Mouse (Mus musculus) adrenal gland, postnatal 25 days (tissue): Measurements from ENCODE around the gene Atg9a. TPM values are rescaled to one million over a fixed set of nuclear protein-coding genes. Genes with fewer than 3 reads are reported as not detected.

Experiments used
- DNase-seq: peaks from one replicate; pipeline ENCODE4 v3.0.0; 2021; ENCODE audit warnings: mixed read lengths
- total RNA-seq: library from RNA; stranded (reverse); gene quantifications from 2 replicates; pipeline ENCODE4 v1.2.3, GENCODE M21; 2021

The Atg9a gene
- total RNA-seq, 1 experiment from 2014 or later, result 50.6 TPM

DNA sequence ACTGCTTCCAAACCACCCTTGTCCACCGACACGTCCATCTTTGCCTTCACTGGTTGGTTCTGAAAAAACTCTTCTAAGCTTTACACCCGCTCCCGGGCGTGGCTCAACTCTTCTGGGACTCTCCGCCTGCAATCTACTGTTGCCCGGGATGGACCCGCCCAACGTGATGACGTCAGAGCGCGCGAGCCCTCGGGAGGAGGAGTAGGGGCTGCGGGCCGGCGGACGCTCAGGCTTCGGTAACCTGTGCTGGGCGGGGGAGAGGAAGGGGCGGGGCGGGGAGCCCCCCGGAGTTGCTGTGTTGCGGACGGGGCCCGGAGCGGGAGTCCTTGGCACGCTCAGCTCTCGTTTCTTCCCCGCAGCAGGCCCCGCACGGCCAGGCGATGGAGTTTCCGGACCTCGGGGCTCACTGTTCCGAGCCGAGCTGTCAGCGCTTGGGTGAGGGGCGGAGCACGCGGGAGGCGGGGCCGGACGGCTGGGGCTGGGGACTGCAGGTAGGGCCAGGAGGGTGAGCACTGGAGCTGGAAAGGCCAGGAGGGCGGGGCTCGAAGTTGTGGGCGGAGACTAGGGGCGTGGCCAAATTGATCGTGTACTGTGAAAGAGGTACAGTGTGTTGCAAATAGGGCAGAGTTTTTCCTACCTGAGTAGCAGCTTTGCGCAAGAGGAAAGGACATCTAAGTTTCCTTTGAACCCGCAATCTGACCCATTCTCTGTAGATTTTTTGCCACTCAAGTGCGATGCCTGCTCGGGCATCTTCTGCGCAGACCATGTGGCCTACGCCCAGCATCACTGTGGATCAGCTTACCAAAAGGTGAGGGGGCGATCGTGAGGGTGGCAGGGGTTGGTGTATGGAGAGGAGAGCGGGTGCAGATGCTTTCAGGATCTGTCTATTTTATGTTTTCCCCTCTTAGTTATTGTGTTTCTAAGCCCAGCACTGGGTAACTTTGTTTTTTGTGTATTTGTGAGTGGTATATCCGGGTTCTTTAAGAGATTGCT is 23.2 kb downstream of the Atg9a start, which contains the start of gene Zfand2b:
Gene Zfand2b (plus strand): TSS at position 175 of the 993 bp plus-strand sequence.
- peak; percentile 99 for DNase-seq

DNA sequence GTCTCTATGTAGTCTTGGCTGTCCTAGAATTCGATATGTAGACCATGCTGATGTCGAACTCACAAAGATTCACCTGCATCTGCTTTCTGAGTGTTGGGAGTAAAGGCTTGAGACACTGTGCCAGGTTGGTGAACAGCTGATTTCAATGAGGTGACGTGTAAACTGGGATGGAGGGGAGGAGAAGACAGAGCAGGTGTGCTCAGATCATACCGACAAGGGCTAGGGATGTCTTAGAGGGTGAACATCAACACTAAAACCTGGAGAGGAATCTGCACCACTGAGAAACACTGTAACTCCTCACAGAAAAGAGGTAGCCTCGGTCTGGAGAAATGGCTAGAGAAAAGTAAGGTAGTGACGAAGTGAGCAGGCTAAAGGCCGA is 23.9 kb downstream of the Atg9a start:
- no peak for DNase-seq

DNA sequence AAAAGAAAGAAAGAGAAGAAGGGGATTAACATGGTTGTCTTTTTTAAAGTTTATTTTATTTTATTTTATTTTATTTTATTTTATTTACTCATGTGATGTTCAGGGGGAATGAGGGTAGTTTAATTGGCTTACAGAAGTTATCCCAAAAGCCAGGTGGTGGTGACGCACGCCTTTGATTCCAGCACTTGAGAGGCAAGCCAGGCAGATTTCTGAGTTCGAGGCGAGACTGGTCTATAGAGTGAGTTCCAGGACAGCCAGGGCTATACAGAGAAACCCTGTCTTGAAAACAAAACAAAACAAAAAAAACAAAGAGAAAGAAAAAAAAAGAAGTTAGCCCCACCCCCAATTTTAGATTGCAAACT is 31.8 kb downstream of the Atg9a start:
- no peak for DNase-seq

DNA sequence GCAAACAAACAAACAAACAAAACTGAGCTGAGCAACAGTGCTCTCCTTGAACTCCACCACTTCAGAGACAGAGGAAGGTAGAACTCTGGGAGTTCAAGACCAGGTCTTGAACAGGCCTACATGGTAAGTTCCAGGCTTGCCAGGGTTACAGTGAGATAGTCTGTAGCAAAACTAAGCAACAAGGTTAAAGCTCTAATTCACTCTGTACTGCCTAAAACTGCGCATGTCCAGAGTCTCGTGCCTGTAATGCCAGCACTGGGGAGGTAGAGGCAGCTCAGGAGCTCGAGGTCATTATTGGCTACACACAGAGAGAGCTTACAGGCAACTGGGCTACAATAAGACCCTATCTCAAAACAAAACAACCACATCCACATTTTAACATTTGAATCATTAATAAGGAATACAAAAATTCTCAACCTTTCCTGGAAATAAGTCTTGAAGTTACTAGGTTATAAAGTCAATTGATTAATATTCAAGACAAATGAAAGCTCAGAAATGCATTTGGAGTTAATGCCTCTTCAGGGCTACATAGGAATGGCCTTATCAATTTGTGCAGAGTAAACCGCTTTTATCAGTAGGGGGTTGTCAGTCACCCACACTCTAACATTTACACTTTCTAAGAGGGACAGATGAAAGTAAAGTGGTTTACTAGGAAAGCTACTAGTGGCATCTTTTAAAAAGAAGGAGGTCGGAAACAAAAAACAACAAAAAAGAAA is 32.3 kb downstream of the Atg9a start:
- no peak for DNase-seq

DNA sequence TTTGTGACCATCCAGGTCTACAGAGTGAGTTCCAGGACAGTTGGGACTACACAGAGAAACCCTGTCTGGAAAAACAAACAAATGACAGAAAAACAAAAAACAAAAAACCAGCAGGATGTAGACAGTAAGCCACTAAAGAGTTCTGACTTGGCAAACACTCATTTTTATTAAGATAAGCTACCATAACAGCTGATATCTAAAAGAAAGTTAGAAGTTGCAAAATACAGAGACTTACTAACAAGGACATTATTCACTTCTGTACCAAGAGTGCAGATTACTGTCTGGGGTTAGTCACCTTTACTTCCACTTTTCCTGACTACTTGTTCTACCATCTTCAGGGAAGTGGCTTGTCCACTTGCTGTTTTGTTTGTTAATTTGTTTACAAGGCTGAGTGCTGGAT is 33.0 kb downstream of the Atg9a start:
- DNase-seq, result no peak

DNA sequence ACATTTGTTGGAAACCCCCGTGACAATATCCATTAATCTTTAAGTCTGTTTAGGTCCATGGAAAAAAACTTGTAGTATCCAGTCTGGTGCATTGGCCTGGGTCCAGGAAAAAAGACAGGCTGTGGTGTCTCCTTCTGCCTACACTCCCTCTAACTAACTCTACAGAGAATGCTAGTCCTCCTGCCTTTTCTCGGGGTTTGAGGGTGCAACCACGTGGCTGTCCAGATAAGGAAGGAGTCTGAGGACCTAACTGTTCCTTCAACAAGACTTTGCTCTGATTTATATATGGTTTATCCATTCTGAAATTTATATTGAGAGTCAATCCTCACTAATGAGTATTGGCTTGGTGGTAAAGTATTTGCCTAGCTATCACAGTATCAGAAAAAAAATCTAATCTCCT is 36.2 kb downstream of the Atg9a start:
- no peak for DNase-seq

DNA sequence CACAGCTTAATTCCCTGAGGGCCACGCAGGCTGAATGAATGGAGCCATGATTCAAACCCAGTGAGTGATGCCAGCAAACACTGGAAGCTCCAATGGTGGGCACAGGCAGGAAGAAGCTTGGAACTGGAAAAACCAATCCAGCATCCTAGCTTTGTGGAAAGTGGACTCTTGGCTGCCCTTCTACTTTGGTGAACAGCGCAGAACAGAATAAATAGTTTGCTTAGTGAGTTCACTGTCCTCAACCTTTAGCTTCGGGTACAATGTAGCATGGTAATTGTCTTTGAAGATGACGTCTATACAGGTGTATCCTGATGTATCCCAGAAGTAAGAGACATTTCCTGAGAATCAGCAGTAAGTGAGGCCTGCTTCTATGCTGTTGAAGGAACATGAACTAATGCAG is 43.3 kb downstream of the Atg9a start:
- no peak for DNase-seq

DNA sequence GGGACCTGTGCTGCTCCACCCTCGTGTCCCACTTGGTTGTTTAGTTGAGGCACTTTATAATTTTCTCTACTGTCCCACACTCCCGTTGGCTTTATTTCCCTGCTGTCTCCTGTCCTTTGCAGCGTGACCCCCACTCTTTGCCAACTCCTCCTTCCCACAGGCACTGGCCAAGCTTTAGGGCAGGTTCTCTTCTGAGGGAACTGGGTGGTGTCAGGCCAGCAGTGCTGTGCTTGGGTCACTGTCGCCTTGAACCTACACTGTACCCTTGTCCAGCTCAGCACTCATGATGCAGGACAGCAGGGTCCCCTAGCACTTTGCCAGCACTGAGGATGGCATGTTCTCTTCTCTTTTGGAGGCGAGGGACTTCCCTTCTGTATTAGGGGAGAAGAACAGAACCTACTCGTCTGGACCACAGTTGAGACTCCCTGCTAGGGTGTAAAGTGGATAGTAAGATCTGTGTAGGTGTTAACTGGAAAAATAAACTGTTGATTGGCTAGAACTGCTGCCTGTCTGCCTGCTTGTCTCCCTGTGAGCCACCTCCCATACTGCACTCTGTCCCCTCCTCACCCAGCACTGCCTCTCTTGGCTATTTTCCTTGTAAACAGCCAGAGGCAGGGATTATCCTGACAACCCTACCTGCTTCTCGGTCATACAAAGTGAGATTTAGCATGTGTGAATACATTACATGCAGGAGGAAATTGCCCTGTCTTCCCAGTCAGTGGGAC is 44.4 kb downstream of the Atg9a start:
- no peak for DNase-seq

DNA sequence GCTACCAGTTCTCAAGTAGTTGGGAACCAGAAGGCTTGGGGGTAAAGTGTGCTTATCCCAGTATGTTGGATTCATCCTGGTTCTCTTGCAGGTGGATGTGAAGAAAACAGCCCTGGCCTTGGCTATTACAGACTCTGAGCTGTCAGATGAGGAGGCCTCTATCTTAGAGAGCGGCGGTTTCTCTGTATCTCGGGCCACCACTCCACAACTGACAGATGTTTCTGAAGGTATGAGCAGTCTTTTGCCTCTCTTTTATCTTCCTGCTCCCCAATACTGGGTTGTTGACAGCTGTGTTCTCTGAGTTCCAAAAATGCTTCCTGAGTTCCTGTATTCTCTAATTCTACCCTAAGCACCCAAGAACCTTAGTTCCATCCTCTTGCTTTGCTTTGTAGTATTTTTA is 46.4 kb downstream of the Atg9a start:
- no peak for DNase-seq

DNA sequence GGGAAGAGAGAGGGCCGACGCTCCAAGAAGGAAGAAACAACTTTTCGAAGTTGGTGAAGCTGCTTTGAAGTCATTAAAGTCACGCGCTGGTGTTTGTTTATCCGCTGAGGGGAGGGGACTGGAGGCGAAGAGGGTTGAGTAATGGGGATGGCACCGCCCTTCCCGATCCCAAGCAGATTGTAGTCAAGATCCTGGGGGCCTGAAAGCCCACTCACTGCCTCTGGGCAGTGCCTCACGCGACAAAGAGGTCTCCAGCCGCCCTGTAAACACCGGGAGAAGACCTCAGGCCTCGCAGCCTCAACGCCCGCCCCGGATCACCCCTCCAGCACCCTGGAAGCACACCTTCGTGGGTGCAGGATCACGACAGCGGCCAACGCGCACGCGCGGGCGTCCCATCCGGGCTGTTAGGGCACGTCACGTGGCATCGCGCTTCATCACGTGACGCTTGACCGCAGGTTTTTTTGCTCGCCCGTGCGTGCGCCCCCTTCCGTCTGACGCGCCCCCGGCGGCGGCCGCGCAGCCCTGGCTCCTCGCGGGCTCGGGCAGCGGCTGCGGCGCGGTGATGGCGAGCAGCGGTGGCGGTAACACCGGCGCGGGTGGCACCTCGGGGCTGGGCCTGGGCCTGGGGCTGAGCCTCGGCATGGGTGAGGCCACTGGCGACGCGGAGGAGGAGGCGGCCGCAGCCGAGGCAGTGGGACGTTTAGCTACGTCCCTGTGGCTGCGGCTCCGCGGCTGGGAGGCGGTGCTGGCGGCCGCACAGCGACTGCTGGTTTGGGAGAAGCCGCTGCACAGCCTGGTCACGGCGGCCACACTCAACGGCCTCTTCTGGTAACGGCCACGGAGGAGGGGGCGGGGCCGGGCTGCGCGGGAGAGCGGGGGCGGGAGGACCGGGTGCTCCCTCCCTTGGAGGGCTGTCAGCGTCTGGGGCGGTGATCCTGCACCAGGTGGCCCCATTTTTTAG is 49.4 kb downstream of the Atg9a start, which contains the start of the genes Cnppd1 and Retreg2:
Gene Cnppd1 (minus strand): TSS at position 411 of the 961 bp plus-strand sequence.
Gene Retreg2 (plus strand): TSS at position 478 of the 961 bp plus-strand sequence.
- peak; percentile 97 for DNase-seq

DNA sequence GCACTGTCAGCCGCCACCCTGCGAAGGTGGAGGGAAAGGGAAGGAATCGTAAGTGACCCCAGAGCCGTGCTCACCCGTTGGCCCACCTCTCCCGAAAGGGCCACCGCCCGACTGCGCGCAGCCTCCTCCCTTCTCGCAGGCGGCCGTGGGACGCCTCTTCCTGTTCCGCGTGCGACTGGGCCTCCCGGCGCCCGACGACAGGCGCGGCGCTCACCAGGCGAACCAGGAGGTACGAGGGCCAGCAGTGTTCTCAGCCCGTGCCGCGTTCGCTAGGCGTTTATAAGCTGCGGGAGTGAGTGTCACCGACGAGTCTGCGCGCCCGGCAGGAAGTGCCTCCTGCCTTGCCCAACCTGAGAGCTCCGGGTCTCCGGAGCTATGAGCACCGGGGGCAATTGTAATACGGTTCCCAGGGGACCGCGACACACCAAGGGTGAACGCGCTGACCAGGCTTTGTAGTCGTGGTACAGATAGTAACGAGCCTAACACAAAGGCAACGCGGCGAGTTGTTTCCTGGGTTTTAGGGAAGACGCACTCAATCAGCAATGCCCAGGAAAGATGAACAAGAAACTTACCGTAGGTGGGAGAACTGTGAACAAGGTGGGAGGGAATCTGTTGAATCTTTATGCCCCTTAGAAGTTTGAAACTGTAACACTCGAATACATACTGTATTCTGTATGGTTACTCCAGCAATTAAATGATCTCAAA is 50.4 kb downstream of the Atg9a start:
- DNase-seq, result peak; percentile 76

DNA sequence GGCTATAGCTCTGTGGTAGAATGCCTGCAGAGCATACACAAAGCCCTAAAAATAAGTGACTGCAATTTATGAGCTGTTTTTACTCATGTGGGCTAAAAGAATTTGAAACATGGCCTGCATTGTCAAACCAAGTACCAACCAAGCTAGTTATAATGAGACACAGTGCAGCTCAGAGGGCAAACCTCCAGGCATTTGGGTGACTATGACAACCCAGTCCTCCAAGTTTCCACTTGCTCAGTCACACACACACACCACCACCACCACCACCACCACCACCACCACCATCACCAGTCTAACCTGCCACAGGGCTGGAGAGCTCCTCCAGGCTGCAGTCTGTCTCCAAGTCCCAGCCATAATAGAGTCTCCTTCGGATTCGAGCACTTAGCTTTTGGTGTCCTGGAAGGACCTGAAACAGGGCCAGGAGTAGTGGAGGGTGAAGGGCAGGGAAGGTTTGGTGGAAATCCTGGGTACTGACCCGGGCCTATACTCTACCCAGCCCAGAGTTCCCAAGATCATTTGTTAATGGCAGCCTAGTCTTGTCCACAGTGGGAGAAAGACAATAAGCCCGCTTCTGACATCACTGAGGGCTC is 51.3 kb downstream of the Atg9a start:
- no peak for DNase-seq

DNA sequence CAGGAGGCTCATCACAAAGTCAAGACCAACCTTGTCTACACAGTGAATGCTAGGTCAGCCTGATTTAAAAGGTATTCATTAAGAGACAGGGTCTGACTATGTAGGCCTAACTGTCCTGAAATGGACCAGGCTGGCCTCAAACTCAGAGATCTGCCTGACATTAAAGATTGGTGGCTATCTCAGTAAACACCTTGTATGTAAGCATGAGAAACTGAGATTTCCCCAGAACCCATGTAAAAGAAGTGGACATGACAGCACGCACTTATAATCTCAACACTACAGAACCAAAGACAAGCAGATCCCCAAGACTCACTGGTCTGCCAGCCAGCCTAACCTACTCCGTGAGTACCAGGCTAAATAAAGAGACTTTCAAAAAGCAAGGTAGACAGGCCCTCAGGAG is 53.5 kb downstream of the Atg9a start:
- no peak for DNase-seq

DNA sequence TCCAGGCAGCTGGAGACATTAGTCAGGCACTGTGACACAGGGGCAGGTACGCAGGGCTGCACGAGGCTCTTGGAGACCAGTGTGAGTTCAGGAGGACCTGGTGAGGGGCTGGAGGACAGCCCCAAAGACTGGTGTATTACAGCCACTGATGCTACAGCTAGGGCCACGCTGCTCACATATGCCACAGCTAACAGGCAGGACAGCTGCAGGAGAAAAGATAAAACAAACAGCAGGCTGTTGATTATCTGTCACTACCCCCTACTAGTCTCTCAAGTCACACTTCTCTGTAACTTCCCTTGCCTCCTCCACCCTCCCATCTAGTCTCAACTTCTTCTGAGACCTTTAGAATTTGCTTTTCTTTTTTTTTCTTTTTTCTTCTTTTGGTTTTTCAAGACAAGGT is 55.3 kb downstream of the Atg9a start:
- no peak for DNase-seq

DNA sequence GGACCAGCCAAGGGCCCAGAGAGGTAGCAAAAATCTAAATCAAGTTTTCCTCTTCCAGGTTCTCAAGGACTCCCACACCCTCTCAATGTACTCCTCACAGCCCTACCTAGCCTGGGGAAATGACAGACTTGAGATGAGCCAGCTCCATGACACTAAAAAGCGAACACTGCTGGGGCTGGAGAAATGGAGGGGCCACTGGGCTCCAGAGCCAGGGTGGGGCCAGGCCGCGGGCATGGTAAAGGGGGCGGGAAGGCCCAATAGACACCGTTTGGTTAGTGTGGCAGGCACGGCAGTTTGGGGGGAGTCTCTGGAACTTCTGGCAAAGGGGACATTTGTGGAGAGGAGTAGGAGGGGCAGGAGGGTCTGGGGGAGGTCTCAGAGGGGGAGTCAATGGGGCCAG is 55.7 kb downstream of the Atg9a start:
- DNase-seq, result no peak

DNA sequence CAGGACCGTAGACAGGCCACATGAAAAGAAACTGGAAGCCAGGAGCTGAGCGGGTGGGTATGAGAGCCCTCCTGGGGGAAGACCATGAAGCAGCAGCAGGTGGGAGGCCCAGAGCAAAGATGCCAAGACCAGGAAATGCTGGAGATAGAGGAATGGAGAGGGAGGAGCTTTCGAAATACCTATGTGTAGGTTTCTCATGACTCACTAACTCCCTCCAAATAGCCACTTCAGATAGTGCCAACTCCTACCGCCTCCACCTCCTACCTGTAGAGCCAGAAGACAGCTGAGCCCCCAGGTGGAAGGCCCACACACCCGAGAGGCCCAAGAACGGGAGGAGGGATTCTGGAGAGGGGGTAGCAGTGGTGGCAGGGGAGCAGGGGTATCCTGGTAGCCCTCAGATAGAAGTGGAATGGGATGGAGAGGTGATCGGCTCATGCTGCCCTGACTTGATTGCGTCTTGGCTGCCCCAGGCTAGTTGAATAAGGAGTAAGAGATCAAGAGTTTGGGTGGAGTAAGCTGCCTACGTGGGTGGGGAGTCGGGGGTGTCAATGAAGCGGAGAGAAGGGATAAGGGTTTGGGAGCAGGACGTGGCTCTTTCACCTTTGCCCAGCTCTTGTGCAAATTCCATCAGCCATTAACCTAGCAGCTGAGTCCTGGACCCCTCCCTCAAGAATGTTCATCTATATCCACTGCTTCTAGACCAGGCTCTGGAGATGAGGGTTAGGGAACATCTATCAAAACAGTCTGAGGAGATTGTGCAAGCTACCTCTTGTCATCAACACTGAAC is 58.4 kb downstream of the Atg9a start, which contains the start of gene Slc23a3:
Gene Slc23a3 (minus strand): TSS at position 470 of the 787 bp plus-strand sequence.
- no peak for DNase-seq
